Mouse (Mus musculus) lung, embryonic 16.5 days (tissue): ENCODE measurements around the gene Mbnl2. TPM values are rescaled to one million over a fixed set of nuclear protein-coding genes. Genes with fewer than 3 reads are reported as not detected.

Source experiments
- ATAC-seq: fragments of 200-750 bp; cut with Nextera tagmentation; 2 replicates; pipeline ENCODE4 v1.8.0; 2017; ENCODE audit warnings: low read depth, mild to moderate bottlenecking, moderate library complexity
- H3K27ac ChIP-seq: fragments of 300-500 bp; sonication (generic); 2 replicates; pipeline ENCODE4 v1.5.1; 2014; ENCODE audit warnings: mild to moderate bottlenecking, control low read depth, low read length
- H3K27me3 ChIP-seq: fragments of 300-500 bp; sonication (generic); 2 replicates; pipeline ENCODE4 v1.6.1; 2014; ENCODE audit warnings: low read depth, low read length, mixed read lengths; ENCODE audit not compliant: control insufficient read depth, insufficient read depth
- H3K36me3 ChIP-seq: fragments of 300-500 bp; sonication (generic); 2 replicates; pipeline ENCODE4 v1.6.1; 2014; ENCODE audit warnings: low read length; ENCODE audit not compliant: control insufficient read depth, insufficient read depth
- H3K4me1 ChIP-seq: fragments of 300-500 bp; sonication (generic); replicated peaks from 2 replicates; pipeline ENCODE4 v1.6.1; 2014; ENCODE audit warnings: low read length, mixed read lengths; ENCODE audit not compliant: control insufficient read depth, insufficient read depth
- H3K4me2 ChIP-seq: fragments of 300-500 bp; sonication (generic); 2 replicates; pipeline ENCODE4 v1.6.1; 2014; ENCODE audit warnings: low read depth, low read length, control low read depth
- H3K4me3 ChIP-seq: fragments of 300-500 bp; sonication (generic); 2 replicates; pipeline ENCODE4 v1.5.1; 2014; ENCODE audit warnings: mild to moderate bottlenecking, low read length, control low read depth
- H3K9ac ChIP-seq: fragments of 300-500 bp; sonication (generic); 2 replicates; pipeline ENCODE4 v1.6.1; 2014; ENCODE audit warnings: low read length, control low read depth
- H3K9me3 ChIP-seq: fragments of 300-500 bp; sonication (generic); 2 replicates; pipeline ENCODE4 v1.6.1; 2016; ENCODE audit warnings: low read length; ENCODE audit not compliant: control insufficient read depth
- WGBS: fragments of 180-500 bp; shearing (Covaris S2); extraction: QIAGEN DNeasy Blood & Tissue Kit; methylation state at CpG from one replicate; pipeline ENCODE4 v1.1.7; 2014; 5-methylcytosine and 5-hydroxymethylcytosine counted together
- polyA plus RNA-seq: library from polyadenylated mRNA; unstranded; fragments of >200 nt; fragmentation: Nextera tagmentation; extraction: Ambion mirVana; gene quantifications from 2 replicates; pipeline ENCODE4 v1.2.1, GENCODE M21; 2015

Gene Mbnl2
- polyA plus RNA-seq, 1 experiment from 2014 or later, result 164 TPM

DNA sequence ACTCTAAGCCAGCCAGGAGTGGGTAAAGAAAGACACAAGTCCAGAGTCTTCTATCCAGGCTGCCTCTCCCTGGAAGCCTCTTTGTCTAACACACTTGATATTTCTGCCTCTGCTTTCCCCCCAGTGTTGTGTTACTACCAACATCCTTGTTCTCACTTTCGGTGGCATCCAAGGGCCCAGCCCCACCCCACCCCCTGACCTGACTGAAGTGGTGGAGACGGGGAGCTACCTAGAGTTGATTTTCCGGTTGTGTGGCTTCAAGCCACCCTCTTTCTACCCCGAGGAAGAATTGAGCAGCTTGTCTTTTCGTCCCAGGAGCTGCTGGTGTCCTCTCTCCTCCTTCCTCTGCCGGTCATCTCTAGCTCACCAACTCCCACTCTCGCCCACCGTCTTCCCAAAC lies 38.0 kb downstream of the Mbnl2 start:
- no peak overlapping the region; the same call in 1 of the 2 replicates for H3K4me3 ChIP-seq
- no peak overlapping the region for H3K9ac ChIP-seq
- no peaks in the 10 kb centered on the region for H3K9me3 ChIP-seq
- peak overlapping the region; percentile 88 for H3K27ac ChIP-seq
- H3K4me2 ChIP-seq, result peak overlapping the region; percentile 41
- peak; percentile 74 for ATAC-seq
- WGBS, result 64% methylated on average over 8 of the region's 8 CpGs
- peaks cover 61% of the 10 kb centered on the region for H3K4me1 ChIP-seq
- no peaks in the 10 kb centered on the region for H3K27me3 ChIP-seq
- H3K36me3 ChIP-seq, result no peaks in the 10 kb centered on the region

DNA sequence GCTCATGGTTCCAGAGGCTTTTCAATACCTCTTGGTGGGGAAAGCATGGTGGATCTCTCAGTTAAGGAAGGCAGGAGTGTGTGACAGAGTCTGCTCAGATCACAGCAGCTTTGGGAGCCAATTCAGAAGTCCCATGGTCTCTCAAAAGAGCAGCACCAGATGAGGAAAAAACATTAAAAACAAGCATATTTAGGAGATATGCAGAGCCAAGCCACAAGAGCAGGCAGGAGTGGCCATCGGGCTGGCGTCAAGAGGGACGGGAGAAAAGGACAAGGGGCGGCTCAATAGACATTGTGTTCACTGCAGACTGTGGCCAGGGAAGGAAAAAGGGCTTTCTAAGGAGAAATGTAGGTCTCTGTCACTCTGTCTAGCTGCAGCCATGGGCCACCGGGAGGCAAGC lies 40.3 kb downstream of the Mbnl2 start:
- no peak overlapping the region for H3K4me2 ChIP-seq
- no peaks in the 10 kb centered on the region for H3K9me3 ChIP-seq
- H3K27me3 ChIP-seq, result no peaks in the 10 kb centered on the region
- H3K27ac ChIP-seq, result no peak overlapping the region
- no peak for ATAC-seq
- no peak overlapping the region for H3K4me3 ChIP-seq
- H3K9ac ChIP-seq, result no peak overlapping the region
- H3K36me3 ChIP-seq, result no peaks in the 10 kb centered on the region
- peaks cover 65% of the 10 kb centered on the region for H3K4me1 ChIP-seq
- 53% methylated on average over 5 of the region's 5 CpGs for WGBS

DNA sequence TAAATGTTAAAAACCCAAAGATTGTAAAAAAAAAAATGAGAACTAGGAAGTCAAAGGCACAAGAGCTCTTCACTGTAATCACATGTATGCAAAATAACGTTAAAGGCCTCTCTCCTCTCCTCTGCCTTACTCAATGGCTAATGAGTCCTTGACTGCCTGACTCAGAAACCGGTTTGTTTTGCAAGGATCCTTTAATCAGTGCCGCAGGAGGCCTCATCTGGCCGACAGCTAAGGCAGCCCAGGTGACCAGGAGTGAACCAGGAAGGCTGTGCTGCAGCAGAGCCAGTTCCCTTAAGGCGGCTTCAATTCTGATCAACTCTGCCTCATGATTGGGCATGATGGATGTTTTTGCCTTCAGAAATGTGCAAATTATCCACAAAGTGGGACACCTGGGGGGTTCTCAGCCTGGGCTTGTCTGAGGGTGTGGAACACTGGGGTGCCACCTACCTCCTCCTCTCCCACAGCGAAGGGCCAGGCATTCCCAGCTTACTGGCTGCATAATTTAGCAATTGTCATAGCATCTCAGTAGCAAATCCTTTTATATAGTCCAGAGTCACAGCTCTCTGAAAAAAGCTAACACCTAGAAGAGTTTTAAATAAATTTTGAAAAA lies 43.0 kb downstream of the Mbnl2 start:
- H3K36me3 ChIP-seq, result no peaks in the 10 kb centered on the region
- H3K4me3 ChIP-seq, result no peak overlapping the region
- 43% methylated on average over 6 of the region's 6 CpGs for WGBS
- no peak overlapping the region for H3K4me2 ChIP-seq
- ATAC-seq, result peak; percentile 64
- H3K9ac ChIP-seq, result 0 out of 2 replicates have a peak overlapping the region, but pooled peaks have one; percentile 23
- H3K4me1 ChIP-seq, result peaks cover 57% of the 10 kb centered on the region
- H3K27ac ChIP-seq, result peak overlapping the region; percentile 82
- no peaks in the 10 kb centered on the region for H3K27me3 ChIP-seq
- H3K9me3 ChIP-seq, result no peaks in the 10 kb centered on the region

DNA sequence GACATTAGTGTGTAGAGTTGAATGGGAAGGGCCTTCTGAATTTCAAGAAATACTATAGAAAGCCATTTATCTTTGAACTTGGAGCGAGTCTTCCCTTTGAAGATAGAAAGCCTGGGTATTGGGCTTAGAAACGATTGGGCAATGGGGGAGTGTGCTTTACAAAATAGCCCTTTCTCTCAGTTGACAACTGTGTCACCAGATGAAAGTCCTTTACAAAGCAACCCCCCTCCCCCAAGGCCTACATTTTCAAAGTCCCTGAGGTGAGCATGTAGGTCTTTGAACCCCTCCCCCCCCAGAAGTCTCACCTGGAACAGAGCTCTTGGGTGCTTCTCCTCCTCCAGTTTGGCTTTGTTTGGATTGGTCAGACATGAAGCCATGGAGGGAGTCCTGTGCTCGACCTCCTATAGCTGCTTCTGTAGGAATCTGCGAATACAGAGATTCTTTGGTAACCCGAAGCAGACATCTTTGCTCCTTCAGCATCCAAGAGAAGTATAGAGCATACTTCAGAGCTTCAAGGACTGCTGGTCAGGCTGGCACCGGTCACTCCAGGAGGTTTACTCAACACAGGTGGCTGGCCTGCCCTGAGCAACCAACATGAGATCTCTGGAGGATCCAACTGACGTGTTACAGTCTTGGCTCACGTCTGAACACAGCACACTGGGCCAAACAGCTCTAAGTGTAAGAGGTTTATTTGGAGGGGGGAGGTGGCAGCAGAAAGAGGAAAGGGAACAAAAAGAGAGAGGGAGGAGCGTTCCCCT lies 43.7 kb downstream of the Mbnl2 start:
- no peaks in the 10 kb centered on the region for H3K36me3 ChIP-seq
- no peak overlapping the region for H3K9ac ChIP-seq
- peak overlapping the region; percentile 11 for H3K27ac ChIP-seq
- peak; percentile 56 for ATAC-seq
- 53% methylated on average over 9 of the region's 9 CpGs for WGBS
- no peak overlapping the region for H3K4me2 ChIP-seq
- no peak overlapping the region for H3K4me3 ChIP-seq
- H3K9me3 ChIP-seq, result no peaks in the 10 kb centered on the region
- H3K4me1 ChIP-seq, result peaks cover 52% of the 10 kb centered on the region
- no peaks in the 10 kb centered on the region for H3K27me3 ChIP-seq

DNA sequence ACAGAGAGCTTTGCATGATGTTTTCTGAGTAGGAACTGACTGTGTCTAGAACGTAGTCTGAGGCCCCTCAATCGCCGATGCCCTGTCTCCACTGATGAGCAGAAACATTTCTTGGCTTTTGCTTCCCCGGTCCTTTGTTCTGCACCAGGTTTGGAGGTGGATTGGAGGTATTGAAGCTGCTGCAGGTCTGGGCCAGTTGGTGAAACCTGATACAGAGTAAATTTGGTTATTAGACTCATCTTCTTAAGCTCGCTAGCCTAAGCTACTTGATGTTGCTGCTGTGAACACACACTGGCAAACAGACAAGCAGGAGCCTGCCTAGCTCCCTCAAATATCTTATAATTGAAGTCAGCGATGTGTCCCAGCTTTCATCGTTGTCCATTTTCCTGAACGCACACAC lies 46.6 kb downstream of the Mbnl2 start:
- 82% methylated on average over 8 of the region's 8 CpGs for WGBS
- Histone ChIP-seq H3K9me3 (no peaks in the 10 kb centered on the region), H3K4me2 (no peak overlapping the region), H3K4me3 (no peak overlapping the region), H3K27ac (no peak overlapping the region), H3K27me3 (no peaks in the 10 kb centered on the region), H3K9ac (no peak overlapping the region), H3K36me3 (peaks cover 11% of the 10 kb centered on the region), H3K4me1 (peaks cover 49% of the 10 kb centered on the region)
- no peak for ATAC-seq

DNA sequence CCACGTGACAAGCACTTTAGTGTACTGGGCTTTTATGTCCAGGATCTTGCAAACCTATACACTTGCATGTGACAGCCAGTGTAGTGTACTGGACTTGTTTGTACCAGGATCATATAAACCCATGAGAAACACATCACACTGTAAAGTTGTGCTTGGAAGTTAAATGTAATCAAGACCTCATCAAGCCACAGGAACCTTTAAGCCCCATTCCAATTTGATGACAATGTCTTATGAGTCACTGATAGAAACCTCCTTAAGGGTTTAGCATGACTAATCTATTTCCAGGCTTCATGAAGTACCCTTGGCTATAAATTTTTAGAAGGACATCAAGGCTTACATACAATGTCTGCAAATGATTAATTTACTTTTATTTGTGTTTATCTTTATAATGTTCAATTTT lies 47.6 kb downstream of the Mbnl2 start:
- peaks cover 52% of the 10 kb centered on the region for H3K4me1 ChIP-seq
- no peak overlapping the region for H3K27ac ChIP-seq
- WGBS, result 39% methylated on average over 1 of the region's 1 CpGs

DNA sequence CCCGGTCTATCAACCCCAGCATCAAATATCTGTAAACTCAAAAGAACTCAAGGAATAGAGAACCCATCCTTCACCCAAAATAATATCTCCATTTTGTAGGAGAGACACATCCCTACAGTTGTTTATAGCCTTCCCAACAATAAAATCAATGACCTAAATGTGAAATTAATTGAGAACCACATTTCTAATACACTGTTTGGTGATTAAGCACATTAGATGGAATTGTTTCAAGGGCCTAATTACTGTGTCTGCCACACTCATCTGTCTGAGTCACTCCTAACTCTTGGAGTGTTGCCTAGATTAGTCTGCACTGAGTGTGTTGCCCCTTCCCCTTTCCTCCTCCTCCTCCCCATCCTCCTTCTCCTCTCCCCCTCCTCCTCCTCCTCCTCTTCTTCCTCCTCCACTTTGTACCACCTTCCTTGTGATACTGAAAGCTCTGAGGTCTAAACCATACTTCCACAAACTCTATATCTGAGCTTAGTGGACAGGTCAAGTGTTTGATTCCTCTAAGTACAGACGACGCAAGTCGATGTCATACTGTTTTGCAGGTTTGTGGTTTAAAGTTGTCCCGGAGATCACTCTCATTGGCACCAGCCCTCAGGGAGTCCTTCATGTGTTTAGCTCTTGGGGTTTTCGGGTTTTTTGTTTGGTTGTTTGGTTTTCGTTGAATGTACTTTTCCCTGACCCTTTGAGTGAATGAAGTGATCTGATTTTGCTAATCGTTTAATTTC lies 48.8 kb downstream of the Mbnl2 start:
- H3K4me1 ChIP-seq, result peaks cover 42% of the 10 kb centered on the region
- no peak overlapping the region for H3K9ac ChIP-seq
- no peak overlapping the region for H3K4me3 ChIP-seq
- no peaks in the 10 kb centered on the region for H3K9me3 ChIP-seq
- ATAC-seq, result no peak
- 78% methylated on average over 8 of the region's 8 CpGs for WGBS
- no peak overlapping the region for H3K4me2 ChIP-seq
- H3K27me3 ChIP-seq, result no peaks in the 10 kb centered on the region
- peaks cover 16% of the 10 kb centered on the region for H3K36me3 ChIP-seq
- H3K27ac ChIP-seq, result no peak overlapping the region

More for the DNA sequence above, 47.6 kb downstream of the Mbnl2 start:
- Histone ChIP-seq H3K4me3 (no peak overlapping the region), H3K36me3 (peaks cover 14% of the 10 kb centered on the region), H3K9me3 (no peaks in the 10 kb centered on the region), H3K27me3 (no peaks in the 10 kb centered on the region), H3K9ac (no peak overlapping the region), H3K4me2 (no peak overlapping the region)
- ATAC-seq, result no peak

DNA sequence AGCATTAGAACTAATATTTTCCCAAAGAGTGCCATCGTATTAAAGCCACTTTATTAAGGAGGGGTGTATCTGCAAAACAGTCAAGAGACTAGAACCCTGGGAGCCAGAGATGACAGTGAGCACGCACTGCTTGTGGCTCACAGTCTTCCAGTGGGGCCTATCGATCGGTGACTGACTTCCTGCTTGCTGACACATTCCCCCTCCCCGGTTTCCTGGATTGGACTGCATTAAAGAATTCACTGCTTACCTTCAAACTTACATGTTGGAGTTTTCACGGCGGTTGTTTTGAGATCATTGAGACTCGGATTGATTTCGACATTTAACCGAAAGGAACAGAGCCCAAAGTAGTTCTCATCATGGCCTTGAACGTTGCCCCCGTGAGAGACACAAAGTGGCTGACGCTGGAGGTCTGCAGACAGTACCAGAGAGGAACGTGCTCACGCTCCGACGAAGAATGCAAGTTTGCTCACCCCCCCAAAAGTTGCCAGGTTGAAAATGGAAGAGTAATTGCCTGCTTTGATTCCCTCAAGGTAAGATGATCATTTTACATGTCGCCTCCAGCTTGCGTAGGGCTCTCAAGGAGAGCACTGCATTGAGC lies 49.5 kb downstream of the Mbnl2 start:
- WGBS, result 77% methylated on average over 19 of the region's 19 CpGs
- H3K36me3 ChIP-seq, result peaks cover 16% of the 10 kb centered on the region
- H3K27ac ChIP-seq, result no peak overlapping the region
- no peak overlapping the region for H3K4me3 ChIP-seq
- H3K9ac ChIP-seq, result no peak overlapping the region
- no peaks in the 10 kb centered on the region for H3K27me3 ChIP-seq
- no peak overlapping the region for H3K4me2 ChIP-seq
- H3K9me3 ChIP-seq, result no peaks in the 10 kb centered on the region
- ATAC-seq, result no peak
- peaks cover 34% of the 10 kb centered on the region for H3K4me1 ChIP-seq

DNA sequence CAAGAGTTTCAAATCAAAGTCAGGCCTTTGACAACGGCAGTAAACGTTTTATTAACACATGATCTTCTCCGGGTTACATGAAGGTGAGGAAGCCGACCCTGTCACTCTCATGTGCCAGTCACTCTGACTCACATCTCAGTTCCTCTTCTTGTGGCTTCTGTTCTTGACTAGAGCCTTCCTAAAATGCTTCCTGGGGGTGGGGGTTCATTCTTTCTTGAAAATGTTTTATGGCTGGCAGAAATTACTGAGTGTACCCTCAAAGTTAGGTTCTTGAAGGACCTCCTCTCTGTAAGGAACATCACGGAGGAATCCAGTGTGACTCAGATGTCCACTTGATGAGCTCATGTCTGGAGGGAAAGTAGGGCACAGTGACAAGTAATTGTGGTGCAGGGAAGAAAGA lies 50.2 kb downstream of the Mbnl2 start:
- no peak for ATAC-seq
- H3K36me3 ChIP-seq, result peaks cover 16% of the 10 kb centered on the region
- no peak overlapping the region for H3K4me2 ChIP-seq
- 69% methylated on average over 5 of the region's 5 CpGs for whole genome bisulfite sequencing
- H3K4me3 ChIP-seq, result no peak overlapping the region
- no peaks in the 10 kb centered on the region for H3K9me3 ChIP-seq
- no peak overlapping the region for H3K27ac ChIP-seq
- no peaks in the 10 kb centered on the region for H3K27me3 ChIP-seq
- H3K4me1 ChIP-seq, result peaks cover 28% of the 10 kb centered on the region
- no peak overlapping the region for H3K9ac ChIP-seq
